Mouse (Mus musculus) embryonic facial prominence, embryonic 15.5 days (tissue): ENCODE measurements at regions not wholly inside any gene's neighbourhood (a gene's known extent, or its start where the extent isn't known, plus 50 kb on each side); places are given as distances from the start of the nearest gene placed in this dataset.

Source experiments
- ATAC-seq: fragments of 200-750 bp; cut with Nextera tagmentation; 2 replicates; pipeline ENCODE4 v1.8.0; 2017; ENCODE audit warnings: low read depth, moderate TSS enrichment; ENCODE audit not compliant: insufficient number of reproducible peaks, low FRiP score, low TSS enrichment
- H3K27ac ChIP-seq: fragments of 300-500 bp; sonication (generic); replicated peaks from 2 replicates; pipeline ENCODE4 v1.5.1; 2015; ENCODE audit warnings: mild to moderate bottlenecking, inconsistent platforms
- H3K27me3 ChIP-seq: fragments of 300-500 bp; sonication (generic); 2 replicates; pipeline ENCODE4 v1.6.1; 2015; ENCODE audit warnings: inconsistent platforms
- H3K36me3 ChIP-seq: fragments of 300-500 bp; sonication (generic); 2 replicates; pipeline ENCODE4 v1.6.1; 2015; ENCODE audit warnings: mild to moderate bottlenecking, inconsistent platforms
- H3K4me1 ChIP-seq: fragments of 300-500 bp; sonication (generic); 2 replicates; pipeline ENCODE4 v1.6.1; 2015; ENCODE audit warnings: inconsistent platforms
- H3K4me2 ChIP-seq: fragments of 300-500 bp; sonication (generic); replicated peaks from 2 replicates; pipeline ENCODE4 v1.6.1; 2015; ENCODE audit warnings: mild to moderate bottlenecking, inconsistent platforms
- H3K4me3 ChIP-seq: fragments of 300-500 bp; sonication (generic); replicated peaks from 2 replicates; pipeline ENCODE4 v1.5.1; 2015; ENCODE audit warnings: mild to moderate bottlenecking, inconsistent platforms
- H3K9ac ChIP-seq: fragments of 300-500 bp; sonication (generic); 2 replicates; pipeline ENCODE4 v1.6.1; 2015; ENCODE audit warnings: inconsistent platforms
- H3K9me3 ChIP-seq: fragments of 300-500 bp; sonication (generic); replicated peaks from 2 replicates; pipeline ENCODE4 v1.6.1; 2016; ENCODE audit warnings: inconsistent platforms
- WGBS: fragments of 180-500 bp; shearing (Covaris S2); methylation state at CpG from one replicate; pipeline ENCODE4 v1.1.7; 2015; 5-methylcytosine and 5-hydroxymethylcytosine counted together

GRCm38 (mm10) chr6:55578051-55578450 lies 103.0 kb downstream of the Neurod6 start:
- H3K4me3 ChIP-seq = no peak overlapping the region
- no peak overlapping the region for H3K4me2 ChIP-seq
- no peak for ATAC-seq
- H3K36me3 ChIP-seq = no peaks in the 10 kb centered on the region
- H3K27ac ChIP-seq = no peak overlapping the region
- H3K27me3 ChIP-seq = no peaks in the 10 kb centered on the region
- WGBS = 76% methylated on average over 1 of the region's 1 CpGs
- no peaks in the 10 kb centered on the region for H3K9me3 ChIP-seq
- H3K9ac ChIP-seq = no peak overlapping the region
- H3K4me1 ChIP-seq = no peaks in the 10 kb centered on the region

GRCm38 (mm10) chr6:55567521-55567920 lies 113.5 kb downstream of the Neurod6 start:
- no peaks in the 10 kb centered on the region for H3K36me3 ChIP-seq
- no peaks in the 10 kb centered on the region for H3K4me1 ChIP-seq
- ATAC-seq = no peak
- H3K27ac ChIP-seq = no peak overlapping the region
- no peak overlapping the region for H3K4me2 ChIP-seq
- H3K27me3 ChIP-seq = no peaks in the 10 kb centered on the region
- no peak overlapping the region for H3K4me3 ChIP-seq
- 89% methylated on average over 2 of the region's 2 CpGs for WGBS
- no peak overlapping the region for H3K9ac ChIP-seq
- H3K9me3 ChIP-seq = no peaks in the 10 kb centered on the region

GRCm38 (mm10) chr6:55565260-55566209 lies 113.8 kb downstream of the Adcyap1r1 start:
- no peaks in the 10 kb centered on the region for H3K4me1 ChIP-seq
- H3K4me2 ChIP-seq = no peak overlapping the region
- no peaks in the 10 kb centered on the region for H3K36me3 ChIP-seq
- no peaks in the 10 kb centered on the region for H3K9me3 ChIP-seq
- WGBS = 70% methylated on average over 14 of the region's 14 CpGs
- no peak overlapping the region for H3K27ac ChIP-seq
- ATAC-seq = no peak
- H3K9ac ChIP-seq = no peak overlapping the region
- no peaks in the 10 kb centered on the region for H3K27me3 ChIP-seq
- no peak overlapping the region for H3K4me3 ChIP-seq

- Histone ChIP-seq H3K4me1 (no peaks in the 10 kb centered on the region), H3K27me3 (no peaks in the 10 kb centered on the region), H3K9me3 (no peaks in the 10 kb centered on the region), H3K4me3 (no peak overlapping the region), H3K9ac (no peak overlapping the region), H3K36me3 (no peaks in the 10 kb centered on the region), H3K27ac (no peak overlapping the region), H3K4me2 (no peak overlapping the region)
- WGBS = 43% methylated on average over 5 of the region's 5 CpGs
- ATAC-seq = no peak
Observed at GRCm38 (mm10) chr6:55560606-55561005, 108.8 kb downstream of the Adcyap1r1 start.

GRCm38 (mm10) chr6:55559797-55560196 lies 108.0 kb downstream of the Adcyap1r1 start:
- no peak overlapping the region for H3K4me2 ChIP-seq
- no peak for ATAC-seq
- no peaks in the 10 kb centered on the region for H3K27me3 ChIP-seq
- no peak overlapping the region for H3K9ac ChIP-seq
- H3K9me3 ChIP-seq = no peaks in the 10 kb centered on the region
- H3K4me3 ChIP-seq = no peak overlapping the region
- H3K27ac ChIP-seq = no peak overlapping the region
- 88% methylated on average over 11 of the region's 11 CpGs for WGBS
- no peaks in the 10 kb centered on the region for H3K36me3 ChIP-seq
- H3K4me1 ChIP-seq = no peaks in the 10 kb centered on the region
